In genomic region chr9:120963104-120963503, GRCm38 (mm10) we compare ENCODE assay signal across 11 mouse cellular contexts. TPM values are rescaled to one million over a fixed set of nuclear protein-coding genes. Genes with fewer than 3 reads are reported as not detected.
DNase-seq lines count a peak whose midpoint lies in the region; ATAC-seq and TF ChIP-seq lines count a peak whose summit lies in the region.
"Had no signal": no experiment of that assay in that cellular context is flagged by ENCODE, and none has a peak within 500 bp of the region (broad histone marks: within the 10 kb centered on the region; RNA-seq: fewer than 3 reads in every experiment).

No protein-coding gene starts in this region.

- 96% methylated on average over 4 of the region's 4 CpGs for whole genome bisulfite sequencing in embryonic facial prominence, embryonic 12.5 days
- 95% methylated on average over 4 of the region's 4 CpGs for WGBS in embryonic facial prominence, embryonic 10.5 days
- 68% methylated on average over 4 of the region's 4 CpGs for WGBS in kidney, adult 2 months

- TF ChIP-seq POLR2A in kidney, adult 2 months (IDR thresholded peaks at IDR 0.05; ENCODE audit: low read depth, low read length), result no peak

- DNase-seq in embryonic facial prominence, embryonic 10.5 days (ENCODE audit: low spot score), result no peak
- DNase-seq in kidney, adult 2 months, result peak; percentile 41
- no peak for DNase-seq in kidney, adult 8-10 months
- DNase-seq in kidney, postnatal 10 days, result peak; percentile 55
- DNase-seq in spleen, postnatal 4 days (ENCODE audit: low spot score in 2 of 2), result no peak
- no peak for DNase-seq in left cerebral cortex, postnatal 14 days (ENCODE audit: low spot score in 2 of 2)
- DNase-seq: adrenal gland, postnatal 10 days; cerebellum, adult 18-20 months had no signal

- ATAC-seq in embryonic facial prominence, embryonic 12.5 days (ENCODE audit: insufficient number of reproducible peaks, insufficient read depth, low FRiP score, low TSS enrichment), result no peak
- ATAC-seq: midbrain, embryonic 15.5 days had no signal

- H3K4me3 ChIP-seq in embryonic facial prominence, embryonic 12.5 days, result no peak overlapping the region
- no peak overlapping the region for H3K4me3 ChIP-seq in embryonic facial prominence, embryonic 10.5 days
- no peak overlapping the region for H3K4me3 ChIP-seq in kidney, adult 2 months (ENCODE audit: insufficient read depth, low read depth, low read length)
- H3K4me3 ChIP-seq in E14TG2a.4 (replicated peaks; ENCODE audit: low read length), result 0 out of 2 replicates have a peak overlapping the region, but pooled peaks have one; percentile 20
- H3K4me3 ChIP-seq: midbrain, embryonic 15.5 days had no signal

- no peak overlapping the region for H3K4me2 ChIP-seq in embryonic facial prominence, embryonic 12.5 days (replicated peaks)
- H3K4me2 ChIP-seq: midbrain, embryonic 15.5 days had no signal

- intact Hi-C loops in left cerebral cortex, postnatal 14 days (cut with DNase I), result no loop called here

- H3K36me3 ChIP-seq in embryonic facial prominence, embryonic 12.5 days, result peaks cover 98% of the 10 kb centered on the region
- H3K36me3 ChIP-seq in embryonic facial prominence, embryonic 10.5 days (replicated peaks), result peaks cover 99% of the 10 kb centered on the region
- peaks cover 3% of the 10 kb centered on the region; the same call in 1 of the 2 replicates for H3K36me3 ChIP-seq in kidney, adult 2 months (ENCODE audit: control insufficient read depth, insufficient read depth, low read length)
- peaks cover 98% of the 10 kb centered on the region for H3K36me3 ChIP-seq in E14TG2a.4 (ENCODE audit: insufficient read depth, low read length)

- no peak overlapping the region for H3K9ac ChIP-seq in embryonic facial prominence, embryonic 12.5 days
- H3K9ac ChIP-seq: midbrain, embryonic 15.5 days had no signal

- H3K27ac ChIP-seq in embryonic facial prominence, embryonic 12.5 days, result 0 out of 2 replicates have a peak overlapping the region, but pooled peaks have one; percentile 37
- no peak overlapping the region for H3K27ac ChIP-seq in embryonic facial prominence, embryonic 10.5 days (replicated peaks)
- peak overlapping the region; percentile 47; the same call in 1 of the 2 replicates for H3K27ac ChIP-seq in kidney, adult 2 months (ENCODE audit: insufficient read depth, low read depth, low read length)
- H3K27ac ChIP-seq: midbrain, embryonic 15.5 days had no signal

- TF ChIP-seq CTCF in kidney, adult 2 months (conservative IDR thresholded peaks at IDR 0.05; ENCODE audit: insufficient read depth, insufficient read length, low read depth, low read length), result no peak
- no peak for TF ChIP-seq CTCF in E14TG2a.4 (conservative IDR thresholded peaks at IDR 0.05; ENCODE audit: low read length)

- H3K9me3 ChIP-seq in embryonic facial prominence, embryonic 12.5 days, result no peaks in the 10 kb centered on the region
- H3K9me3 ChIP-seq in embryonic facial prominence, embryonic 10.5 days, result no peaks in the 10 kb centered on the region
- no peaks in the 10 kb centered on the region for H3K9me3 ChIP-seq in E14TG2a.4 (ENCODE audit: low read length)
- H3K9me3 ChIP-seq: midbrain, embryonic 15.5 days had no signal

- no peaks in the 10 kb centered on the region for H3K4me1 ChIP-seq in embryonic facial prominence, embryonic 12.5 days
- H3K4me1 ChIP-seq in embryonic facial prominence, embryonic 10.5 days, result 0 out of 2 replicates have a peak, but pooled peaks cover 4% of the 10 kb centered on the region
- peaks cover 20% of the 10 kb centered on the region for H3K4me1 ChIP-seq in kidney, adult 2 months (ENCODE audit: control insufficient read depth, insufficient read depth, low read length)
- H3K4me1 ChIP-seq in E14TG2a.4 (replicated peaks; ENCODE audit: low read depth, low read length), result peaks cover 89% of the 10 kb centered on the region

- H3K27me3 ChIP-seq in embryonic facial prominence, embryonic 12.5 days, result no peaks in the 10 kb centered on the region
- H3K27me3 ChIP-seq in embryonic facial prominence, embryonic 10.5 days (replicated peaks; ENCODE audit: low read depth, poor library complexity, severe bottlenecking), result no peaks in the 10 kb centered on the region
- H3K27me3 ChIP-seq in kidney, adult 2 months (replicated peaks; ENCODE audit: control insufficient read depth, insufficient read depth, low read length), result no peaks in the 10 kb centered on the region
- no peaks in the 10 kb centered on the region for H3K27me3 ChIP-seq in E14TG2a.4 (ENCODE audit: insufficient read depth, low read length)
- H3K27me3 ChIP-seq: midbrain, embryonic 15.5 days had no signal

RNA-seq across cellular contexts. Expression of gene Ctnnb1, which starts 34.1 kb away (rescaled TPM):
- 777 and 801 TPM in 2 replicates for polyA plus RNA-seq in embryonic facial prominence, embryonic 12.5 days (2016; fragmentation: Nextera tagmentation; extraction: Ambion mirVana)
- polyA plus RNA-seq in embryonic facial prominence, embryonic 10.5 days (2016; fragmentation: Nextera tagmentation; extraction: Ambion mirVana), result 584 and 637 TPM in 2 replicates
- polyA plus RNA-seq in kidney, adult 2 months (2012; rRNA removed), result 102 and 156 TPM in 2 replicates
- 100 to 1,000 TPM; 615 to 674 TPM for total RNA-seq in left cerebral cortex, postnatal 14 days (2021)

Comparison
In these comparisons a context has a peak if more than half of its experiments do, and no peak if none do; other contexts are left out.
1. DNase-seq: peak in kidney, adult 2 months (single experiment) and kidney, postnatal 10 days (single experiment); none in embryonic facial prominence, embryonic 10.5 days (single experiment), kidney, adult 8-10 months (0 of 2), spleen, postnatal 4 days (0 of 2) and left cerebral cortex, postnatal 14 days (0 of 2).